Mouse (Mus musculus) forebrain, embryonic 13.5 days (tissue): ENCODE measurements around the gene Tspan13. TPM values are rescaled to one million over a fixed set of nuclear protein-coding genes. Genes with fewer than 3 reads are reported as not detected.

ENCODE experiments used
- ATAC-seq: fragments of 200-750 bp; cut with Nextera tagmentation; 2 replicates; pipeline ENCODE4 v1.8.0; 2017
- H3K27ac ChIP-seq: fragments of 300-500 bp; sonication (generic); 2 replicates; pipeline ENCODE4 v1.5.1; 2015; ENCODE audit warnings: inconsistent platforms, mild to moderate bottlenecking, moderate library complexity
- H3K27me3 ChIP-seq: fragments of 300-500 bp; sonication (generic); 2 replicates; pipeline ENCODE4 v1.6.1; 2015; ENCODE audit warnings: mild to moderate bottlenecking, inconsistent platforms
- H3K36me3 ChIP-seq: fragments of 300-500 bp; sonication (generic); 2 replicates; pipeline ENCODE4 v1.6.1; 2015; ENCODE audit warnings: mild to moderate bottlenecking, inconsistent platforms; ENCODE audit not compliant: poor library complexity, severe bottlenecking
- H3K4me1 ChIP-seq: fragments of 300-500 bp; sonication (generic); 2 replicates; pipeline ENCODE4 v1.6.1; 2015; ENCODE audit warnings: inconsistent platforms
- H3K4me2 ChIP-seq: fragments of 300-500 bp; sonication (generic); 2 replicates; pipeline ENCODE4 v1.6.1; 2015; ENCODE audit warnings: inconsistent platforms, mild to moderate bottlenecking, moderate library complexity
- H3K4me3 ChIP-seq: fragments of 300-500 bp; sonication (generic); 2 replicates; pipeline ENCODE4 v1.5.1; 2015; ENCODE audit warnings: mild to moderate bottlenecking, inconsistent platforms
- H3K9ac ChIP-seq: fragments of 300-500 bp; sonication (generic); 2 replicates; pipeline ENCODE4 v1.6.1; 2015; ENCODE audit warnings: mild to moderate bottlenecking, inconsistent platforms
- H3K9me3 ChIP-seq: fragments of 300-500 bp; sonication (generic); replicated peaks from 2 replicates; pipeline ENCODE4 v1.6.1; 2016; ENCODE audit warnings: inconsistent platforms
- WGBS: fragments of 180-500 bp; shearing (Covaris S2); methylation state at CpG from one replicate; pipeline ENCODE4 v1.1.7; 2015; 5-methylcytosine and 5-hydroxymethylcytosine counted together
- polyA plus RNA-seq: library from polyadenylated mRNA; unstranded; fragments of >200 nt; fragmentation: Nextera tagmentation; extraction: Ambion mirVana; gene quantifications from 2 replicates; pipeline ENCODE4 v1.2.1, GENCODE M21; 2015

Gene Tspan13
- polyA plus RNA-seq = 272 and 274 TPM in 2 replicates

- H3K36me3 ChIP-seq = no peaks in the 10 kb centered on the region
- WGBS = 0% methylated on average over 30 of the region's 35 CpGs
- peaks cover 21% of the 10 kb centered on the region for H3K4me1 ChIP-seq
- peak within 1 kb of the TSS; percentile 95 for H3K4me3 ChIP-seq
- H3K27me3 ChIP-seq = no peaks in the 10 kb centered on the region
- H3K27ac ChIP-seq = peak within 1 kb of the TSS; percentile 90
- H3K9ac ChIP-seq = peak within 1 kb of the TSS; percentile 98
- ATAC-seq = peak; percentile 98
- H3K4me2 ChIP-seq = peak within 1 kb of the TSS; percentile 68
- no peaks in the 10 kb centered on the region for H3K9me3 ChIP-seq
Measured at GRCm38 (mm10) chr12:36042348-36042778, at the start of gene Tspan13. TSS of gene Tspan13 (minus strand) at chr12:36042500.

GRCm38 (mm10) chr12:36091964-36092363 lies 49.7 kb upstream of the Tspan13 start:
- ATAC-seq = no peak
- H3K36me3 ChIP-seq = peaks cover 39% of the 10 kb centered on the region
- 95% methylated on average over 10 of the region's 10 CpGs for WGBS
- no peaks in the 10 kb centered on the region for H3K9me3 ChIP-seq
- H3K27ac ChIP-seq = no peak overlapping the region
- peaks cover 8% of the 10 kb centered on the region for H3K4me1 ChIP-seq
- no peak overlapping the region for H3K9ac ChIP-seq
- no peaks in the 10 kb centered on the region for H3K27me3 ChIP-seq
- no peak overlapping the region for H3K4me3 ChIP-seq
- H3K4me2 ChIP-seq = no peak overlapping the region

- no peak overlapping the region for H3K9ac ChIP-seq
- H3K36me3 ChIP-seq = peaks cover 25% of the 10 kb centered on the region
- ATAC-seq = peak; percentile 44; the same call in 1 of the 2 replicates
- peaks cover 8% of the 10 kb centered on the region for H3K4me1 ChIP-seq
- 39% methylated on average over 6 of the region's 6 CpGs for WGBS
- H3K4me3 ChIP-seq = no peak overlapping the region
- no peak overlapping the region for H3K27ac ChIP-seq
- H3K4me2 ChIP-seq = no peak overlapping the region
- no peaks in the 10 kb centered on the region for H3K9me3 ChIP-seq
- no peaks in the 10 kb centered on the region for H3K27me3 ChIP-seq
Measured at GRCm38 (mm10) chr12:36089221-36089620, 46.9 kb upstream of the Tspan13 start.

GRCm38 (mm10) chr12:36088804-36089203 lies 46.5 kb upstream of the Tspan13 start:
- Histone ChIP-seq H3K27ac (no peak overlapping the region), H3K9ac (no peak overlapping the region), H3K27me3 (no peaks in the 10 kb centered on the region), H3K9me3 (no peaks in the 10 kb centered on the region), H3K4me1 (peaks cover 8% of the 10 kb centered on the region), H3K4me2 (no peak overlapping the region), H3K36me3 (peaks cover 25% of the 10 kb centered on the region), H3K4me3 (no peak overlapping the region)
- WGBS = 95% methylated on average over 1 of the region's 1 CpGs
- peak; percentile 9; the same call in 1 of the 2 replicates for ATAC-seq

GRCm38 (mm10) chr12:36085380-36085779 lies 43.1 kb upstream of the Tspan13 start:
- ATAC-seq = no peak
- Histone ChIP-seq H3K9me3 (no peaks in the 10 kb centered on the region), H3K4me3 (no peak overlapping the region), H3K27me3 (no peaks in the 10 kb centered on the region), H3K9ac (no peak overlapping the region), H3K27ac (no peak overlapping the region), H3K36me3 (no peaks in the 10 kb centered on the region), H3K4me2 (no peak overlapping the region), H3K4me1 (peaks cover 8% of the 10 kb centered on the region)
- WGBS = 97% methylated on average over 2 of the region's 2 CpGs

- no peaks in the 10 kb centered on the region for H3K27me3 ChIP-seq
- no peak for ATAC-seq
- WGBS = 72% methylated on average over 4 of the region's 4 CpGs
- no peak overlapping the region for H3K27ac ChIP-seq
- no peaks in the 10 kb centered on the region for H3K9me3 ChIP-seq
- no peak overlapping the region for H3K4me2 ChIP-seq
- H3K9ac ChIP-seq = no peak overlapping the region
- H3K4me1 ChIP-seq = 0 out of 2 replicates have a peak, but pooled peaks cover 3% of the 10 kb centered on the region
- H3K36me3 ChIP-seq = no peaks in the 10 kb centered on the region
- H3K4me3 ChIP-seq = no peak overlapping the region
Measured at GRCm38 (mm10) chr12:36078101-36078899, 36.0 kb upstream of the Tspan13 start.

- Histone ChIP-seq H3K4me1 (0 out of 2 replicates have a peak, but pooled peaks cover 6% of the 10 kb centered on the region), H3K36me3 (no peaks in the 10 kb centered on the region), H3K4me3 (no peak overlapping the region), H3K27me3 (no peaks in the 10 kb centered on the region), H3K9me3 (no peaks in the 10 kb centered on the region), H3K4me2 (no peak overlapping the region), H3K9ac (no peak overlapping the region), H3K27ac (no peak overlapping the region)
- WGBS = 11% methylated on average over 5 of the region's 5 CpGs
- no peak for ATAC-seq
Measured at GRCm38 (mm10) chr12:36072860-36073259, 30.6 kb upstream of the Tspan13 start.

- no peak overlapping the region for H3K4me2 ChIP-seq
- H3K4me3 ChIP-seq = no peak overlapping the region
- 94% methylated on average over 4 of the region's 4 CpGs for WGBS
- H3K4me1 ChIP-seq = 0 out of 2 replicates have a peak, but pooled peaks cover 6% of the 10 kb centered on the region
- H3K9me3 ChIP-seq = no peaks in the 10 kb centered on the region
- H3K27me3 ChIP-seq = no peaks in the 10 kb centered on the region
- no peak for ATAC-seq
- H3K27ac ChIP-seq = no peak overlapping the region
- H3K9ac ChIP-seq = no peak overlapping the region
- H3K36me3 ChIP-seq = no peaks in the 10 kb centered on the region
Measured at GRCm38 (mm10) chr12:36070231-36070630, 27.9 kb upstream of the Tspan13 start.

- Histone ChIP-seq H3K9ac (no peak overlapping the region), H3K27me3 (no peaks in the 10 kb centered on the region), H3K27ac (no peak overlapping the region), H3K4me1 (no peaks in the 10 kb centered on the region), H3K4me3 (no peak overlapping the region), H3K9me3 (no peaks in the 10 kb centered on the region), H3K36me3 (no peaks in the 10 kb centered on the region), H3K4me2 (no peak overlapping the region)
- ATAC-seq = no peak
- WGBS = 95% methylated on average over 2 of the region's 2 CpGs
Measured at GRCm38 (mm10) chr12:36067538-36067937, 25.2 kb upstream of the Tspan13 start.

GRCm38 (mm10) chr12:36065911-36066310 lies 23.6 kb upstream of the Tspan13 start:
- ATAC-seq = no peak
- H3K27ac ChIP-seq = no peak overlapping the region
- H3K27me3 ChIP-seq = no peaks in the 10 kb centered on the region
- no peaks in the 10 kb centered on the region for H3K36me3 ChIP-seq
- no peaks in the 10 kb centered on the region for H3K9me3 ChIP-seq
- 60% methylated on average over 1 of the region's 1 CpGs for WGBS
- no peak overlapping the region for H3K4me2 ChIP-seq
- H3K9ac ChIP-seq = no peak overlapping the region
- no peak overlapping the region for H3K4me3 ChIP-seq
- no peaks in the 10 kb centered on the region for H3K4me1 ChIP-seq

GRCm38 (mm10) chr12:36057699-36058098 lies 15.4 kb upstream of the Tspan13 start:
- Histone ChIP-seq H3K27me3 (no peaks in the 10 kb centered on the region), H3K27ac (no peak overlapping the region)
- WGBS = 83% methylated on average over 2 of the region's 2 CpGs

GRCm38 (mm10) chr12:36050276-36050675 lies 8.0 kb upstream of the Tspan13 start:
- 79% methylated on average over 1 of the region's 1 CpGs for WGBS
- no peak overlapping the region for H3K4me3 ChIP-seq
- no peaks in the 10 kb centered on the region for H3K9me3 ChIP-seq
- no peak overlapping the region for H3K9ac ChIP-seq
- H3K4me1 ChIP-seq = no peaks in the 10 kb centered on the region
- no peaks in the 10 kb centered on the region for H3K27me3 ChIP-seq
- no peak overlapping the region for H3K4me2 ChIP-seq
- H3K36me3 ChIP-seq = no peaks in the 10 kb centered on the region
- H3K27ac ChIP-seq = no peak overlapping the region
- no peak for ATAC-seq

More at GRCm38 (mm10) chr12:36057699-36058098, 15.4 kb upstream of the Tspan13 start:
- Histone ChIP-seq H3K9ac (no peak overlapping the region), H3K4me3 (no peak overlapping the region), H3K4me1 (no peaks in the 10 kb centered on the region), H3K9me3 (no peaks in the 10 kb centered on the region), H3K36me3 (no peaks in the 10 kb centered on the region), H3K4me2 (no peak overlapping the region)
- no peak for ATAC-seq
